Comparison of ENCODE assay signal across 8 mouse cellular contexts in genomic region chr12:41033196-41033595, GRCm38 (mm10). TPM values are rescaled to one million over a fixed set of nuclear protein-coding genes. Genes with fewer than 3 reads are reported as not detected.
DNase-seq lines count a peak whose midpoint lies in the region; TF ChIP-seq lines count a peak whose summit lies in the region.
"Had no signal": no experiment of that assay in that cellular context is flagged by ENCODE, and none has a peak within 500 bp of the region (broad histone marks: within the 10 kb centered on the region; RNA-seq: fewer than 3 reads in every experiment).

No protein-coding gene starts in this region.

- peaks cover 2% of the 10 kb centered on the region; the same call in 1 of the 2 replicates for H3K36me3 ChIP-seq in heart, adult 2 months (ENCODE audit: control insufficient read depth, insufficient read depth, low read length)
- H3K36me3 ChIP-seq: embryonic facial prominence, embryonic 15.5 days had no signal

- no peak for TF ChIP-seq CTCF in heart, adult 2 months (IDR thresholded peaks at IDR 0.05)

- DNase-seq in heart, adult 2 months, result peak; percentile 20 to 44
- no peak for DNase-seq in heart, postnatal 25 days (ENCODE audit: low spot score)
- DNase-seq in 3134 (ENCODE audit: extremely low read depth, insufficient read length, low spot score) (peak; percentile 53), 3T3-L1 (ENCODE audit: low read depth, low spot score) (peak; percentile 20)
- DNase-seq in cerebellum, adult 8-10 months, result peak; percentile 71
- DNase-seq in c-Kit-positive CD71-positive TER-119-positive erythroid progenitor cells, embryonic 14.5 days (ENCODE audit: low spot score), result no peak
- DNase-seq in layer of hippocampus, adult 11-12 months (ENCODE audit: low spot score), result no peak

- no peak for TF ChIP-seq POLR2A in heart, adult 2 months (IDR thresholded peaks at IDR 0.05; ENCODE audit: insufficient read depth, low read depth, low read length)

- H3K27ac ChIP-seq in heart, adult 2 months, result peak overlapping the region; percentile 49
- H3K27ac ChIP-seq: embryonic facial prominence, embryonic 15.5 days had no signal

- no peaks in the 10 kb centered on the region; the same call in 1 of the 2 replicates for H3K4me1 ChIP-seq in heart, adult 2 months (ENCODE audit: control insufficient read depth, insufficient read depth, low read length)
- H3K4me1 ChIP-seq: embryonic facial prominence, embryonic 15.5 days had no signal

- no peak for TF ChIP-seq EP300 in heart, adult 2 months (IDR thresholded peaks at IDR 0.05; ENCODE audit: insufficient read depth, low read depth, low read length)

- intact Hi-C loops in heart, adult 2 months (cut with DNase I), result no loop called here
- intact Hi-C loops in heart, postnatal 25 days (cut with DNase I), result no loop called here

- no peak overlapping the region for H3K4me3 ChIP-seq in heart, adult 2 months
- H3K4me3 ChIP-seq: embryonic facial prominence, embryonic 15.5 days had no signal

- no peaks in the 10 kb centered on the region for H3K27me3 ChIP-seq in heart, adult 2 months (ENCODE audit: control insufficient read depth, insufficient read depth, low read length)
- H3K27me3 ChIP-seq: embryonic facial prominence, embryonic 15.5 days had no signal

- no peaks in the 10 kb centered on the region; the same call in 1 of the 2 replicates for H3K79me2 ChIP-seq in heart, adult 2 months (replicated peaks; ENCODE audit: control insufficient read depth, insufficient read depth, low read length)

- 65% methylated on average over 3 of the region's 3 CpGs for WGBS in heart, adult 2 months

- no peak overlapping the region for H3K9ac ChIP-seq in heart, adult 2 months (ENCODE audit: low read depth, low read length)
- H3K9ac ChIP-seq: embryonic facial prominence, embryonic 15.5 days had no signal

RNA-seq across cellular contexts. Expression of gene Immp2l, which starts 9.3 kb away (rescaled TPM):
- total RNA-seq in heart, adult 2 months (2021), result 10 to 100 TPM; 23.1 to 30.3 TPM
- 20.1 and 24.7 TPM in 2 replicates for polyA plus RNA-seq in heart, adult 2 months (2012; rRNA removed)
- total RNA-seq in heart, postnatal 25 days (2021), result 10 to 100 TPM; 21.7 to 26.0 TPM

Comparison
In these comparisons a context has a peak if more than half of its experiments do, and no peak if none do; other contexts are left out.
1. DNase-seq: peak in heart, adult 2 months (2 of 2), 3134 (single experiment), 3T3-L1 (single experiment) and cerebellum, adult 8-10 months (single experiment); none in heart, postnatal 25 days (single experiment), c-Kit-positive CD71-positive TER-119-positive erythroid progenitor cells, embryonic 14.5 days (single experiment) and layer of hippocampus, adult 11-12 months (single experiment).